Mouse (Mus musculus) left cerebral cortex, postnatal 25 days (tissue): Measurements from ENCODE around the gene Ate1. TPM values are rescaled to one million over a fixed set of nuclear protein-coding genes. Genes with fewer than 3 reads are reported as not detected.
A peak's percentile ranks its signal among the peaks of the same experiment; 100 is the strongest.
"Not testable (repeated sequence)": the region's sequence is repeated elsewhere in the genome, so short reads cannot be mapped to it uniquely, and the experiment has no call there.

Source experiments
- DNase-seq, 2 experiments: peaks; one replicate each; pipeline ENCODE4 v3.0.0; 2022; ENCODE audit warnings: low spot score in 2 of 2, mixed read lengths in 1 of 2
- intact Hi-C: fragments of 180-260 bp; cut with DNase I; formaldehyde crosslinking; loops from one replicate; pipeline ENCODE4 v1.15.1; 2025
- total RNA-seq, 2 experiments: library from RNA; stranded (reverse); gene quantifications; 2 replicates each; pipeline ENCODE4 v1.2.3; 2021

Ate1 gene
- total RNA-seq, 2 experiments from 2014 or later = 55.8 to 59.0 TPM

DNA sequence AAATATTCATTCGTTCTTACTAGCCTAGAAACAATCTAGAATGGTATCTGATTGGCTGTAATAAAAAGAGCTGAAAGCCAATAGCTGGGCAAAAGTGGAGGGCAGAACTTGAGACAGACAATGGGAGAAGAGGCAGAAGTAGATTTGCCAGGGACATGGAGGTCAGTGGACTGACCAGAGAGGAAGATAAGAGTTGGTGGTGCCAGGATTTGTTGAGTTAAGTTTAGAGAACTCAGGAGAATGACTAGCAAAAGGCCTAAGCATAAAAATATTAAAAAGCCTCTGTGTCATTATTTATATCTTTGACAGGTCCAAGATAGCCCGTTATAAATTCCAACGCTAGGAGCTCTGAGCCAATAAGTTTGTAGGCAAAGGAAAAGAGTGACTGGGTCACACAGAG, 65.9 kb downstream of the Ate1 start:
- DNase-seq = no peak
- intact Hi-C loops = no loop called here

DNA sequence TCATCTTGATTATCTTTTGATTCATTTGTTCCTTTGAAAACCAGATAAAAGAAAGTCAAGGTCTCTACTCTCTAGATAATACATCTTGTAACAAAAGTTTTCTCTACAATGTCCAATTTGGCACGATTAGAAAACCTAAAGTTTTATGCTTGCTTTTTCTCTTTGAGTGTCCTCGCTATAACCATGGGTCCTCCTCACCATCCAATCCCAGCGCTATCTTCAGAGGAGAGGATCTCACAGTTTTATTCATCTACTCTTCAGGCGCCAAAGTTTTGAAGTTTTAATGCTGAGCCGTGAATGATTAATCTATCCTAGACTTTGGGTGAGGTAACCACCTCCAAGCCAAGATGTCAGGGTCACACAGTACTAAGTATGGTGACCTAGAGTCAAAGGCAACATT, 84.4 kb downstream of the Ate1 start:
- DNase-seq = no peak
- intact Hi-C loops = no loop called here

DNA sequence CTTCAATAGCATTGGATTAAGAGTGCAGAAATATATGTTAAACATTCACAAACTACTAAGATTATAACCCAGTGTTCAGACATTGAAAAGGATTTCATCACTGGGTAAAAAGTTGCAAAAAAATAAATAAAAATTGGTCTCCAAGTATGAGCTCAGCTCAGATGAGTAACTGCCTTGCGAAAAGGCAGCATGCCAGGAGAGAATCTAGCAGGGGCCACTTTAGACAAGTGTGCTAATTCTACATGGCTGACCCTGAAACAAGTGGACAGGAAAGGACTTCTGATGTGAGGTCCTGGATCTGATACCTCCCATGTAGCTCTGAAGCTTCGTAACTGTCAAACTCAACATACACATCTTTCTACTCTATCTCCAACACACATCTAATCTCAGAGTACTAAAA, 88.0 kb downstream of the Ate1 start:
- intact Hi-C loops = no loop called here
- no peak for DNase-seq

DNA sequence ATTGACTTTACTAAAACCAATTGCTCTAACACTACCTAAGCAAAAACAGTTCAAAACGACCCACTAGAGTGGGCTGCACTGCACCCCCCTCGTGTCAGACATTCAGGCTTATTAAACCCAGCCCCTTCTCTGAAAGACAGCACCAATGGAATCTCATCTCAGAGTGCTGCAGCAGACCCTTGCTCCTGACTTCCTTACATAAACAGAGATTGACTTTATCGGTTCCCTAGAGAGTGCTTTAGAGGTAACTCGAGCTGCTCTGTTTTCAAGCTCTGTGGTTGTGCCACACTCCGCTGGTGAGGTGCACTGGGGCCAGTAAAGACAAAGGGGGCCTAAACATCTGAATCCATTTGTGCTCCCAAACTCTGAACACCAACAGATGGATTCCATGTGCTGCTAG, 93.6 kb downstream of the Ate1 start:
- DNase-seq = no peak
- intact Hi-C loops = no loop called here

DNA sequence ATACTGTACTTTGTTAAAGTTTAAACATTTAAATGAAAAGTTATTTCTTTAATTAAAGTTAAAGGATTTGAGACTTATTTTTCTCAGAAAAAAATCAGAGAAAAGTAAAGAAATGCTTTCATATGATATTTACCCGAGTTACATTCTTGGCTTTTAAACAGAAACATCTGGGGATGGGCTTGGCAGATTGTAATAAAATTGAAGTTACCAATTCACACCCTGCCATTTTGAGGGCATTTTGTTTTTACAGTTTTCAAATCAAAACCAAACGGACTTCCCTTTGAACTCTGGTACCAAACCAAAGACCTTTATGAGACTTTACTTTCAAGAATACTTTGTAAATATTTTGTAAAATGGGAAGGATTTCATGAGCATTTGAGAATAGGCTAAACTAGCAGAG, 94.2 kb downstream of the Ate1 start:
- no peak for DNase-seq
- intact Hi-C loops = no loop called here

DNA sequence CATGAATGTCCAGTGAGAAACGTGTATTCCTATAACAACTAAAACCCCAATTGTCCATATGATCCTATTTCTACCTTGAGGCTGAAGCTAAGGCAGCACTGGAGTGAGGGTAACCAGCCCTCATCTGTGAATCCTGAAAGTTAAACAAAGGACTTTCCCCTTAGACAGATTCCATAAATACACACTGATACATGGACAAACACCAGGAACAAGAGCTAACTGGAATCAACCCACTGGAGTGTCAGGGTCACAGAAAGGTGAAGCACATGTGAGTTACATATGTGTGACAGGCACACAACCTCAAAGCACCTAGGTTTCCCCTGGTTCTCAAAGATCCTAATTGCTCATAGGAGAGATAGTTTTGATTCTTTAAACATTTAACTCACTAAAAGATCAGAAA, 100.2 kb downstream of the Ate1 start:
- intact Hi-C loops = no loop called here
- DNase-seq = no peak

DNA sequence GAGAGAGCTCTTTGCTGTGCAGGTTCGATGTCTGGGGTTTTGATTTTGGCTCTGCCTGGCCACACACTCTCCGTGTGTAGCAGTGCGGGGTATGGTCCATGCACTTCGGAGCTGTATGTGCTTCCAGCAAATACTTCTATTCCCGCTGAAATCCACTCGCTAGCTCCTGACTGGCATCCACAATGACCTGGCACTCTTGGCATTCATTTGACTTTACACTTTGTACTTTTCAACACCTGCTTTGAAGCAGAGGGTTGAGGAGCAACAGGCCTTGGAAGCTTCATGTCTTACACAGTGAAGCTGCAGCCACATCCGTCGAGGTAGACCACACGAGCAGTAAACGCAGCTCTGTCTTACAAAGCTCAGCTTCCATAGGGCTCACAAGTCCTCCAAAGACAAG, 112.5 kb downstream of the Ate1 start:
- intact Hi-C loops = no loop called here
- no peak for DNase-seq

DNA sequence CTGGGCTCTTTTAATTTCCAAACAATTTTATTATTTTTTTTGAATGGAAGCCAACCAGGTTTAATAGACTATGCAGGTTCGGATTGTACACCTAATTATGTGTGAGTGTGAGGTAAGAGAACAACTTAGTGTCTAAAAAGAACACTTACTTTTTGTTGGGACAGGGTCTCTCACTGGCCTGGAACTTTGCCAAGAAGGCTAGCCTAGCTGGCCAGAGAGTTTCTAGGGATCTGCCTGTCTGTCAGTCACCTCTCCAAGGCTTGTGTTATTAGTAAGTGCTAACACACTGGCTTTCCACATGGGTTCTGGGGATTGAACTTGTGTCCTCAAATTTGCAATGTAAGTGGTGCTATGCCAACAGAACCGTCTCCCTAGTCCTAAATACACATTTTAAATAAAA, 116.8 kb downstream of the Ate1 start:
- intact Hi-C loops = no loop called here
- no peak for DNase-seq

DNA sequence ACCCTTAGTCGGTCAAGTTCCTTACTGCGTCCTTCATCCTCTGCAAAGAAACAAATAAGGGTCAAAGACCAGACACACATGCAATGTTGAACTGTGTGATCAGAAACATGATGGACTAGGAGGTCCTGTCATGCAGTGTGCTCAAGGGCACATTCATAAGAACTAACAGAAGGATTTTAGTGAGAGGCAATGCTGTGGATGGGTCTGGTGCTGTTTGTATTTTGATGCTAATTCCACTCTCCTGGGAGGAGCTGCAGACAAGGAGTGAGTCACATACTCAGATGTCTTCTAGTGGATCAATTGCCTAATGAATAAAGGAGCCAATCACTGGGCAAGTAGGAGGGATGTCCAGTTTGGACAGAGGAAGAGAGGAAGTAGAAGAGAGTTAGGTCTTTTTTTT, 125.5 kb downstream of the Ate1 start:
- intact Hi-C loops = no loop called here
- DNase-seq = no peak

DNA sequence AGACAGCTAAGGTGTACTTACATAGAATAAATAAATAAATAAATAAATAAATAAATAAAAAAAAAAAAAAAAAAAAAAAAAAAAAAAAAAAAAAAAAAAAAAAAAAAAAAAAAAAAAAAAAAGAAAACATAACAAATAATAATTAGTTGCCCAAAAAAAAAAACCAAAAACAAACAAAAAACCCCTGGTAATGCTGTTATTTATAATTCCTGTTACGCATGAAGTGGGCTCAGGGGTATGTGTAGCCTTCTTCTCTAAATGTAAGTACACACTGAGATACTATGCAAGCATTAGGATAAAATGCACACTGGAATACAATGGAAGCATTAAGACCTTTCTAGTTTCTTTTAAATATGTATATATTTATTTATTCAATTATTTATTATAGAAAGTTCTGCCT, 130.1 kb downstream of the Ate1 start:
- DNase-seq, intact Hi-C loops: not testable (repeated sequence)

DNA sequence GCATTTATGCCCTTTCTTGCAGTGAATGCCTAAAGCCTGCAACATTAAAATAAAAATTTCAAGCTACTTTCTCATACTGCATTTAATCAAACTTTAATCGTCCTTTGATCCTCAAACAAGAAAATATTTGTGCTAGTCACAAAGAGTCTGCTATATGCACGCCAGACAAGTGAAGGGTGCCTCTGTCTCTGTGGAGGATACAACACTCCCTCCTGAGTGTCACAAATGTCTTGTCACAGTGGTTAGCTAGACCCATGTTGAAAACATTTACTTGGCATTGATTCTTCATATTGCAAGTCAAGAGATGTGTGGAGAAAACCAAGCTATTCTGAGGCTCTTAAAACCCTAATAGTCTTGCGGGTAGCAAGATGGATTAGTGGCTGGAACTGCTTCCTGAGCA, 133.9 kb downstream of the Ate1 start:
- DNase-seq = peak in 1 of 2 experiments; percentile 15
- intact Hi-C loops = loop anchor here (10.0 kb wide), 1 partner anchor 88 kb away; no protein-coding TSS in a partner anchor

DNA sequence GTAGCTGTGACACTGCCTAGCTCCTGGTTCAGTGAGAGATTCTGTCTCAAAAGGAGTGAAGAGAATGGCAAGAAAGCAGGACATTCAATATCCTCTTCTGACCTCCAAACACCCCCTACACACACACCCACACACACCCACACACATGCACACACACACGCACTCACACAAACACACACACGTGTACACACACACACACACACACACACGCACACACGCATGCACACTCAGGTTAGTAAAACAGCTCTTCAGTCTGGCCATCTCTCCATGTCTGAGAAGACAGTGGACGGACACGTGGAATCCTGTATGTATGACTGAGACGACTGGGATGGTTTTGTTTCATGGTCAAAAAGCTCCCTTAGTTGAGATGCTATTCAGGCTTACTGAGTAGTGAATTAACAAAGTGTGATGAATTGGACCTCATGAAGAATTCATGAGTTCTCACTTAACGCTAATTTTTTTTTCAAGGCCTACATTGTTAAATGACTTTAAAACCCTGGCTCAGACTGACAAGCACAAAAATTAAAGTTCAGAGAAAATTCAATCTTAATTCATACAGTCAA, 134.4 kb downstream of the Ate1 start:
- intact Hi-C loops = loop anchor here (10.0 kb wide), 1 partner anchor 89 kb away; no protein-coding TSS in a partner anchor
- no peak for DNase-seq

DNA sequence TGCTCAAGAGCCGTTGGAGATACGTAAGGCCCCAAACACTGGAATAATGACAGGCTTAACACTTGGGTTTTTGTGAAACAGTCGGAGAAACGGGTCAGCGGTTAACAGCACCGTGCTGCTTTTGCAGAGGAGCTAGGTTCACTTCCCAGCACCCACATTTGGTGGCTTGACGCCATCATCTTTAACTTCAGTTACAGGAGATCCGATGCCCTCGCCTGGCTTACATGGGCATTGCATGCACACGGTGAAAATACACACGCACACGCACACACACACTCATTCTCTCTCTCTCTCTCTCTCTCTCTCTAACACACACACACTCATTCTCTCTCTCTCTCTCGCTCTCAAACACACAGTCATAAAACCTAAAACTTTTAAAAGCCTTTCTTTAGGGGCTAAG, 138.0 kb downstream of the Ate1 start:
- intact Hi-C loops = loop anchor here (5.0 to 10.0 kb wide), 2 partner anchors 93 to 110 kb away; no protein-coding TSS in a partner anchor
- DNase-seq = no peak

DNA sequence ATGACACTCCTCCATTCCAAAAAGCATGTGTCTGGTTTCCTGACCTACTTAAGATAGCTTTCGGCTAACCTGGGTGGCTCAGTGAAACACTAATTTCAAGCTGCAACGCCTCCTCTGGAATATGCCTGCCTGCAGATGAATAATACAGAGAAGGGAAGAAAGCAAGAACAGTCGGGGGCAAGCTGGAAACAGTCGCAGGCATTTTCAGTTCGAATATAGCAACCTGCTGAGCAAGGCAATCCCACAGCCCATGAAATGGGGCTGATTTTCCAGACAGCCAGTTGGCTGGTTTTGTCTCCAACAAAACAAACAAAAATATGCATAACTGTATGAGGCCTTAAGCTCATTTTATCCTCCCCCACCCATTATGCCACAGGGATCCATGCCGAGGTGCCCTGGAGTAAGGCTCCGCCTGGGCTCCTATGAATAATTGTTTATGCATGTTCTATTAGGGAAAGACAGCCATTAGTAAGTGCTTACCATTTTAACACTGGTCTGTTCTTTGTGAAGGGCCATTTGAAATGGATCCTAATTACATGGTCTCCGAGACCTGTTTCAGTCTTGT, 138.7 kb downstream of the Ate1 start:
- intact Hi-C loops = loop anchor here (2.0 to 10.0 kb wide), 3 partner anchors 93 to 729 kb away; no protein-coding TSS in a partner anchor
- peak; percentile 23 to 72 for DNase-seq

DNA sequence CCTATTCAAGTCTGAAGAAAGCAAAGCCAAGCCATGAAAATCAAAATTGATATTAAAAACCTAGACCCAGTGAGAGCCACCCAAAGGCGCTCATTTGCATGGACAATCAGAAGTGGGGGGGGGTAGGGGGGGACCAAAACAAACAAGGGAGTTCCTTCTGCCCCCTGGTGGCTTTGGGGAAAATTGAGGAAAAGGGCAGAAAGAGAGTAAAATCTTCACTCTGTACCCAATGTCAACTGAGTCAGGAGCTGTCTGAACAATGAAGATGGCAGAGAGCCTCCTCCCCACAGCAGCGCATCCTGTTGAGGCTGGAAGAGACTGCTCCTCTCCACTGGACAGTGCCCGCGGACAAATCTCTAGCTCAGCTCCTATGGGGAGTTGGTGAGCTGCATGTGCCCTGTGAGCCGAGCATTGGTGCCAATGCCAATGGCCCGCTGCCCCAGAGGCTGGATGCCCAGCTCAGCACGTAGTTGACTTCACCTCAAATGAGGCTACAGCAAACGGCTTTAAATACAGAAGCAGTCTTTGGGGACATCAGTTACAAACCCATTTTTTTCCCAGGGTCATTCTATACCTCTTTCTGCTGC, 139.3 kb downstream of the Ate1 start:
- no peak for DNase-seq
- intact Hi-C loops = loop anchor here (2.0 to 10.0 kb wide), 3 partner anchors 94 to 728 kb away; no protein-coding TSS in a partner anchor

DNA sequence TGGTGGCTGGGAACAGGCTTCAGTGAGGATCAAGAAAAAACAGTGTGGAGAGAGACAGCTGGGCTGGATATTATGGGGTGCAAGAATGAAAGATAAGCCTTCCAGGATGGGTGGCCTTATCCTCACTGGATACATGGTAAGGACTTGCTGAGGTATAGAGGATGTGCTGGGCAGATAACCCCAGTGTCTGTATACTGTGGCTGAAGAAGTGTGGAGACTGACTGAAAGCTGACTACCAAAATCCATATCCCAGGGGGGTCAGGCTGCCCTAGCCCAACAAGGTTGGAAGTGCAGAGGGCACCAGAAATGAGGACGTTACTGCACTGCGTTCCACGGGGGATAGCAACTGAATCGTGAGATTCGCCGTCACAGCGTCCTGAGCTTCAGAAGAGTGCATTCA, 139.8 kb downstream of the Ate1 start:
- no peak for DNase-seq
- intact Hi-C loops = loop anchor here (2.0 to 10.0 kb wide), 3 partner anchors 94 to 728 kb away; no protein-coding TSS in a partner anchor

DNA sequence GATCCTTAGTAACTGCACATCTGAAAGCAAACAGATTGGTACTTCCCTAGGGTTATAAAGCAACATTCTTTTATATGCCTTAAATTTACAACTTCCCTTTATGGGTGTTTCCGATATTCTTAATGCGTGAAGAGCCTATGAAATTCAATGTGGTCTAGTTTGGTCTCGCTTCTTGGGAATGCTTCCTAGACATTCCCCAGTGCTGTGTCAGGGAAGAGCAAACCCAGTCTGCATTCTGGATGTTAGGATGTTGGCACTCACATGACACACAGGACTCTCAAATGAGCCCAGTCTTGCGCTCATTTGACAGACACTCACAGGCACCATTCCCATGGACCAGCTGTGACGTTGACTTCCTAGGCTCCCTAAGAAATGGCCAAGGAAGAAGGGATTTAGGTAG, 140.3 kb downstream of the Ate1 start:
- DNase-seq = no peak
- intact Hi-C loops = loop anchor here (2.0 to 10.0 kb wide), 3 partner anchors 95 to 727 kb away; no protein-coding TSS in a partner anchor

DNA sequence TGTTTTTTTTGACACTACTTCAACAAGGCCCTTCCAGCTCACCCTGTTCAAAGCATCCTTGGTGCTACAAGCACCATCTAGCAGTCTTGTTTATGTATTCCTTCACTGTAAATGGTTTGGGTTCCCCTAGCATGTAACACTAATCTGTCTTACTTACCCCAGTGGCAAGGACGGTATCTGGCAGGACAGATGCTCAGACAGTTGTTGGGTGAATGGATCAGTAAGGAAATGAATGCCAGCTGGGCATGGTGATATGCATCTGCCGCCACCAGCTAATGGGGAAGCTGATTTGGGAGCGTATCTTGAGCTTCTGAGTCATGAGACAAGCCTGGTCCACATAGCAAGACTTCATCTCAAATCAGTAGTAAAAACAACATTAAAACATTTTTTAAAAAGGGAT, 141.9 kb downstream of the Ate1 start:
- intact Hi-C loops = no loop called here
- no peak for DNase-seq

DNA sequence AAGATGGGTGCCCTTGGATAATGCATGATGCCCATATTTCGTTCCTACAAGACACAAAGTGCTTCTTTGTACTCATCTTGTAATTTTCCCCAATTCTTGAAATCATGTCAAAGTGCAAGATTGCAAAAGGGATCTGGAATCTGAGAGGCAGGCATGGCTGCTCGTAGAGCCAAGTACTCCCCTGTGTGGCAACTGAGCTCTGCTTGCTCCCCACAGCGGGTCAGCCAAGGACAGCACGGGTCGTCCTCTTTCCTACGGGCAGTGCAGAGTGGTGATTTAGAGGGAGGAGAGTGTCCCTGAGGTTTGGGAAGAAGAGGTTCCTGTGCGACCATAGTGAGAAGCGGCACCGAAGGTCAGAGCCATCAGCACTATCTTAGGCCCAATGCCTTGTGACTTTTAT, 145.9 kb downstream of the Ate1 start:
- intact Hi-C loops = no loop called here
- no peak for DNase-seq

DNA sequence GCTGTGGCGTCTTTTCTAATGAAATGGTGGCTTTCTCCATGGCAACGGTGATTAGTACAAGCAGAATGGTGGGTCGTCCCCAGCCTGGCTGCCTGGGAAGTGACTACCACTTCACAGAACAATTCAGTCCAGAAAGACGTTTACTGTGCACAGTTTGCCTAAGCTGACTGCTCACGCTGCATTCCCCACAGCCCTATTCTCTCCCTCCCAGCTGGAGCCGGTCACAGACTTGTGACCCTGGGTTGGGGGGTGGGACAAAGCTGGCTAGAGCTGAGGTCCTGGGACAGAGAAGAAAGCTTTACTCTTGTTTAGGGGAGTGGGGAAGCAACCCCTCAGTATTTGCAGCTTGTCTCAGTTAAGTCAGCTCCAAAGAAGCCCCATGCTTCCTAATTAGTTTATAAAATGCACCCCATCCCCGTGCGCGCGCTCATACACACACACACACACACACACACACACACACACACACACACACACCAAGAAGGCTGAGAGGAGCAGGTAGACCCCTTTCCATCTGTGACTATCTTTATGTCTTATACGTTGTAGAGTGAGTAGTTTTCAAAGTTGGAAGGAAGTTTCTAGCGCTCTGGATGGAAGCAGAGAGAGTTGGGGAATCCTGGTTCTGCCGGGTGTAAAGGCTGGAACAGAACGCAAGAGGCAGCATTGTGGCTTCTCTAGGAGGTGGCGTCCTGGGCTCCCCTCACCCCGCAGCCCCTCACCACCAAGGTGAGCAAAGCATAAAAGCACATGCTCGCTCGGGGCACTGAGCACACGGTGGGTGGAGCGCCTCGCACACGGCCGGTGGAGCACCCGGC, 151.1 kb downstream of the Ate1 start:
- intact Hi-C loops = no loop called here
- no peak for DNase-seq
